Mouse (Mus musculus) midbrain, postnatal 0 days (tissue): Measurements from ENCODE around the gene Fbxo22. TPM values are rescaled to one million over a fixed set of nuclear protein-coding genes. Genes with fewer than 3 reads are reported as not detected.

Experiments
- ATAC-seq: fragments of 200-750 bp; cut with Nextera tagmentation; 2 replicates; pipeline ENCODE4 v1.8.0; 2017; ENCODE audit warnings: moderate number of reproducible peaks, mild to moderate bottlenecking, moderate TSS enrichment, moderate library complexity; ENCODE audit not compliant: low FRiP score
- DNase-seq: peaks from one replicate; pipeline ENCODE4 v3.0.0-alpha.2; 2015; ENCODE audit warnings: low spot score
- H3K27ac ChIP-seq: fragments of 300-500 bp; sonication (generic); 2 replicates; pipeline ENCODE4 v1.5.1; 2014; ENCODE audit warnings: low read depth, mild to moderate bottlenecking, low read length, mixed read lengths
- H3K27me3 ChIP-seq: fragments of 300-500 bp; sonication (generic); 2 replicates; pipeline ENCODE4 v1.6.1; 2014; ENCODE audit warnings: low read length, control low read depth, mixed read lengths; ENCODE audit not compliant: insufficient read depth
- H3K36me3 ChIP-seq: fragments of 300-500 bp; sonication (generic); 2 replicates; pipeline ENCODE4 v1.6.1; 2014; ENCODE audit warnings: low read length, control low read depth, mixed read lengths; ENCODE audit not compliant: insufficient read depth
- H3K4me1 ChIP-seq: fragments of 300-500 bp; sonication (generic); 2 replicates; pipeline ENCODE4 v1.6.1; 2014; ENCODE audit warnings: mild to moderate bottlenecking, control low read depth, antibody characterized with exemption, low read length, mixed read lengths; ENCODE audit not compliant: insufficient read depth
- H3K4me2 ChIP-seq: fragments of 300-500 bp; sonication (generic); 2 replicates; pipeline ENCODE4 v1.6.1; 2014; ENCODE audit warnings: low read depth, mild to moderate bottlenecking, low read length, mixed read lengths; ENCODE audit not compliant: poor library complexity, severe bottlenecking
- H3K4me3 ChIP-seq: fragments of 300-500 bp; sonication (generic); 2 replicates; pipeline ENCODE4 v1.5.1; 2014; ENCODE audit warnings: low read depth, mild to moderate bottlenecking, low read length, moderate library complexity
- H3K9ac ChIP-seq: fragments of 300-500 bp; sonication (generic); replicated peaks from 2 replicates; pipeline ENCODE4 v1.6.1; 2014; ENCODE audit warnings: mild to moderate bottlenecking, low read length, moderate library complexity, mixed read lengths; ENCODE audit not compliant: poor library complexity, severe bottlenecking
- H3K9me3 ChIP-seq: fragments of 300-500 bp; sonication (generic); 2 replicates; pipeline ENCODE4 v1.6.1; 2016; ENCODE audit warnings: low read length, control low read depth
- CTCF ChIP-seq: IDR thresholded peaks from 2 replicates; pipeline ENCODE4 v1.5.1; 2016; ENCODE audit warnings: antibody characterized with exemption, mild to moderate bottlenecking
- WGBS: fragments of 180-500 bp; shearing (Covaris S2); extraction: QIAGEN DNeasy Blood & Tissue Kit; methylation state at CpG from one replicate; pipeline ENCODE4 v1.1.7; 2014; 5-methylcytosine and 5-hydroxymethylcytosine counted together
- polyA plus RNA-seq: library from polyadenylated mRNA; unstranded; fragments of >200 nt; fragmentation: Nextera tagmentation; extraction: Ambion mirVana; gene quantifications from 2 replicates; pipeline ENCODE4 v1.2.1, GENCODE M21; 2015
- total RNA-seq: library from RNA; depleted of rRNA; stranded (reverse); fragments of >200 nt; gene quantifications from 2 replicates; pipeline ENCODE4 v1.2.3, GENCODE M21; 2014

The Fbxo22 gene
- total and polyA plus RNA-seq, 2 experiments from 2014 or later = 57.1 to 75.3 TPM

DNA sequence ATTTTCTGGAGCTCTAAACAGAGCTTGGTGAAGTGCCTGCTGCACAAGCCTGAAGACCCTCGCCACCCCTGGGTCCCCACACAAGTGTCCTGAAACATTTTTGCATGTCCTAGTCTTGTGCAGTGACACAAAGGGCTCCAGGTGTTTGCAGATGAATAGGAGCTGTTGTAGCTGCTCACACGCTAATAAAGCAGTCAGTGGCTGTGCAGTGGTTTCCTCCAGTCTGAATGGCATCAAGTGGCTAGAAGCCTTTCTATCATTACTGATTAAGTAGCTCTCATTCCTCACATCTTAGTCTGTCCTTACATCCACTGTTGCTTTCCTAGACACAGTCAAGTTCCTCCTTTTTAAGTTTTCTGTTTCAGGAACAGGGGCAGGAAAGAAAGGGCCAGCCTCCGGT, 6.9 kb downstream of the Fbxo22 start:
- WGBS = 88% methylated on average over 3 of the region's 3 CpGs

DNA sequence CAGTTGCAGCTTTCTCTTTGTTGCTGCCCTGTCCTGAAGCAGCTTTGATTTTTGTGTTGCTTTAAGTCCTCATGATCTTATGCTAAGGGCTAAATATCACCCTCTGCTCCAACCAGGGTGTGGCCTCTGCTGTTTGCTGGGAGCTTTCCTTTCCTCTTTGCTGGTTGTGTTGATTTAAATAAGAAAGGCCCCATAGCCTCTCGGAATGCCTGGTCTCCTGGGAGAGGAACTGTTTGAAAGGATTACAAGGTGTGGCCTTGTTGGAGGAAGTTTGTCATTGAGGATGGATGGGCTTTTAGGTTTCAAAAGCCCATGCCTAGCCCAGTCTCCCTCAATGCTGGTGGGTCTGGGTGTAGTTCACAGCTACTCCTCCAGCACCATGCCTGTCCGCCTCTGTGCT, 7.4 kb downstream of the Fbxo22 start:
- 50% methylated on average over 2 of the region's 2 CpGs for WGBS
- Histone ChIP-seq H3K27me3 (no peaks in the 10 kb centered on the region), H3K9ac (no peak overlapping the region), H3K36me3 (peaks cover 59% of the 10 kb centered on the region), H3K27ac (no peak overlapping the region), H3K4me1 (no peaks in the 10 kb centered on the region), H3K4me3 (no peak overlapping the region), H3K4me2 (no peak overlapping the region), H3K9me3 (no peaks in the 10 kb centered on the region)
- ATAC-seq = no peak
- no peak for DNase-seq
- no peak for TF ChIP-seq CTCF

More for the DNA sequence above, 6.9 kb downstream of the Fbxo22 start:
- peaks cover 55% of the 10 kb centered on the region for H3K36me3 ChIP-seq
- no peak overlapping the region for H3K9ac ChIP-seq
- H3K4me1 ChIP-seq = no peaks in the 10 kb centered on the region
- DNase-seq (no peak), ATAC-seq (no peak)
- no peak overlapping the region for H3K4me2 ChIP-seq
- no peaks in the 10 kb centered on the region for H3K9me3 ChIP-seq
- no peak for TF ChIP-seq CTCF
- H3K27me3 ChIP-seq = no peaks in the 10 kb centered on the region
- no peak overlapping the region for H3K27ac ChIP-seq
- no peak overlapping the region for H3K4me3 ChIP-seq

DNA sequence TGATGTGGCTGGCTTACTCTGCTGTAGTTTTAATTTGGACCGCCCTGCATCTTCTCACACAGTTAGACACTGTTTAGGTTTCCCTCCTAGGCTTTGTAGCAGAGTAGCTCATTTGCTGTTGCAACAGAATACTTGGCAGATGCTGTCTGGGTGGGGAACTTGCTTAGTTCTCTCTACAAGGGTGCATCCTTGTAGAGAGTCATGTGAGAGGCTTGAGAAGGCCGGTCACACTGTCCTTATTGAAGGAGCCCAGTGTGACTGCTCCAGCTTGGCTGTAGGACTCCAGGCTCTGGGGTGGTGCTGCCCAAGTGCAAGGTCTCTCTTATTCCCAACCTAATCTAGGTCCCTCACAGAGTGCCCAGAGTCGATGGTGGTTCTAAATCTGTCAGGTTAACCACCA, 8.7 kb downstream of the Fbxo22 start:
- Histone ChIP-seq H3K9me3 (no peaks in the 10 kb centered on the region), H3K27me3 (no peaks in the 10 kb centered on the region), H3K4me2 (no peak overlapping the region), H3K36me3 (peaks cover 69% of the 10 kb centered on the region), H3K9ac (no peak overlapping the region), H3K27ac (no peak overlapping the region), H3K4me1 (no peaks in the 10 kb centered on the region), H3K4me3 (no peak overlapping the region)
- DNase-seq (no peak), ATAC-seq (no peak)
- 97% methylated on average over 3 of the region's 3 CpGs for WGBS
- TF ChIP-seq CTCF = no peak

DNA sequence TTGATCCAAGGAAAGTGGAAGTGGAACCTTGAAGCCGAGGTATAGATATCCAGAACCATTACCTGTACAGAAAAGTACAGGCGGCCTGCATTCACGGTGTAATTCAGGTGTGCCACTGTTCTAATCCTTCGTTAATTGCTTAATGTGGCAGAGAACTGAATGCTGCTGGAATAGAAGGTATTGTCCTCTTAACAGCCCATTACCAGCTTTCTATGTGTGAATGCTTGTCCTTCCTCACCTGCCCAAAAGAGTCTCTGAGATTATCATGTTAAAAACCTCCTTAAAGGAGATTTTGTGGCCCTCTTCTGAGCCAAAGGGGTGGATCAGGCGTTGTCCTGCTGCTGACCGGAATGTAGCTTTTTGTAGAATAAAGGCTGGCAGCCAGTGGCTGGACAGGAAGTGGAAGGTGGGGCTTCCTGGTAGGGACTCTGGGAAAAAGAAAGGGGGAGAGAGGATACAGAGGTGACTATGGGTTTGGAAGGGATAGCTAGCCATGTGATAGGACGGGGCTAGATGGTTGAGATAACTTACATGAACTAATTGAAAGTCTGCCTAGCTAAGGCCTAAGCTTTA, 16.5 kb downstream of the Fbxo22 start:
- no peaks in the 10 kb centered on the region for H3K27me3 ChIP-seq
- H3K27ac ChIP-seq = no peak overlapping the region
- H3K9ac ChIP-seq = no peak overlapping the region
- peaks cover 39% of the 10 kb centered on the region for H3K36me3 ChIP-seq
- WGBS = 90% methylated on average over 7 of the region's 7 CpGs
- H3K9me3 ChIP-seq = no peaks in the 10 kb centered on the region
- DNase-seq (no peak), ATAC-seq (no peak)
- no peak for TF ChIP-seq CTCF
- H3K4me1 ChIP-seq = no peaks in the 10 kb centered on the region
- no peak overlapping the region for H3K4me3 ChIP-seq
- H3K4me2 ChIP-seq = no peak overlapping the region

DNA sequence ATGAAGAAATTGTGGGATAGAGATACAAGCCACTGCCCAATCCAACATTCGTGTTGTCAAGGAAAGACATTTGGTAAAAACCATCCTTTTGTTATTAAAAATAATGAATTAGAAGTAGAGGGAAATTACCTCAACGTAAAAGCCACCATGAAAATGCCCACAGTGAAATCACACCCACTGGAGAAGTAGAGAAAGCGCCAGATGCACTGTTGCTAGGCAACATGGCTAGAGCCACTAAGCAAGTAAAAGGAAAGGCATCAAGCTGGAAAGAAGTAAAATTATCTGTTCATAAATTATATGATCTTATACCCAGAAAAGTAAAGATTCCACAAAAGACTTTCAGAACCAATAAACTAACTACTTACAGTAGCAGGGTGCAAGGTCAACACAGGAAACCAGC, 17.5 kb downstream of the Fbxo22 start:
- WGBS = 52% methylated on average over 3 of the region's 3 CpGs
- no peak overlapping the region for H3K4me3 ChIP-seq
- DNase-seq = peak; percentile 34

DNA sequence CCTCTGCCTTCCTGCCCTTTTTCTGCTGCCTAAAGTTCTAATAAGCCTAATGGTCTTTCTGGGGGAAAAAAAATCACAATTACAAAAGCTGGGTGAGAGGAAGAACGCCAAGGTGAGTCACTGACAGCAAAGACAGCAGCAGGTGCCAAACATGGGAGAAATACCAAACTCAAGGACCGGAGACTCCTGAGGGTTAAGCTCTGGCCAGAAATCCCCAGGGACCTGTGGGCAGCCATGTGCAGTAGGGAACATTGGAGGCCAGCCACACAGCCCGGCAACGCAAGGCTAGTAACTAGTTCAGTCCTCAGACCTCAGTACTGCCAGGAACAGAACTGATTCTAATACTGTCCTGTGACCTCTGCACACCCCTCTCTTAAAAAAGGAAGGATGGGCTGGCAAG, 19.4 kb downstream of the Fbxo22 start:
- no peak for DNase-seq
- peaks cover 14% of the 10 kb centered on the region for H3K36me3 ChIP-seq
- no peak overlapping the region for H3K9ac ChIP-seq
- no peak overlapping the region for H3K4me2 ChIP-seq
- no peaks in the 10 kb centered on the region for H3K4me1 ChIP-seq
- no peaks in the 10 kb centered on the region for H3K27me3 ChIP-seq
- no peak overlapping the region for H3K4me3 ChIP-seq
- H3K9me3 ChIP-seq = no peaks in the 10 kb centered on the region
- no peak for ATAC-seq
- 94% methylated on average over 4 of the region's 4 CpGs for WGBS
- TF ChIP-seq CTCF = no peak
- no peak overlapping the region for H3K27ac ChIP-seq

More for the DNA sequence above, 17.5 kb downstream of the Fbxo22 start:
- no peak overlapping the region for H3K27ac ChIP-seq
- ATAC-seq = no peak
- no peak for TF ChIP-seq CTCF
- no peaks in the 10 kb centered on the region for H3K27me3 ChIP-seq
- H3K4me2 ChIP-seq = no peak overlapping the region
- H3K9me3 ChIP-seq = no peaks in the 10 kb centered on the region
- H3K36me3 ChIP-seq = peaks cover 30% of the 10 kb centered on the region
- H3K9ac ChIP-seq = no peak overlapping the region
- H3K4me1 ChIP-seq = no peaks in the 10 kb centered on the region
